Mouse (Mus musculus) midbrain, embryonic 14.5 days (tissue): ENCODE results near the gene Golph3l. TPM values are rescaled to one million over a fixed set of nuclear protein-coding genes. Genes with fewer than 3 reads are reported as not detected.

ENCODE experiments used
- ATAC-seq: fragments of 200-750 bp; cut with Nextera tagmentation; 2 replicates; pipeline ENCODE4 v1.8.0; 2017; ENCODE audit warnings: moderate number of reproducible peaks, moderate library complexity; ENCODE audit not compliant: low FRiP score, low TSS enrichment
- DNase-seq: peaks from one replicate; pipeline ENCODE4 v3.0.0-alpha.2; 2015
- H3K27ac ChIP-seq: fragments of 300-500 bp; sonication (generic); replicated peaks from 2 replicates; pipeline ENCODE4 v1.5.1; 2014; ENCODE audit warnings: mild to moderate bottlenecking, low read depth, low read length, moderate library complexity
- H3K27me3 ChIP-seq: fragments of 300-500 bp; sonication (generic); 2 replicates; pipeline ENCODE4 v1.6.1; 2014; ENCODE audit warnings: low read length, control low read depth, mixed read lengths; ENCODE audit not compliant: control insufficient read depth, insufficient read depth
- H3K36me3 ChIP-seq: fragments of 300-500 bp; sonication (generic); 2 replicates; pipeline ENCODE4 v1.6.1; 2014; ENCODE audit warnings: low read length, control low read depth; ENCODE audit not compliant: control insufficient read depth, insufficient read depth
- H3K4me1 ChIP-seq: fragments of 300-500 bp; sonication (generic); 2 replicates; pipeline ENCODE4 v1.6.1; 2014; ENCODE audit warnings: mild to moderate bottlenecking, antibody characterized with exemption, low read length, control low read depth; ENCODE audit not compliant: control insufficient read depth, insufficient read depth
- H3K4me2 ChIP-seq: fragments of 300-500 bp; sonication (generic); 2 replicates; pipeline ENCODE4 v1.6.1; 2014; ENCODE audit warnings: mild to moderate bottlenecking, low read length, moderate library complexity
- H3K4me3 ChIP-seq: fragments of 300-500 bp; sonication (generic); replicated peaks from 2 replicates; pipeline ENCODE4 v1.5.1; 2014; ENCODE audit warnings: low read depth, low read length
- H3K9ac ChIP-seq: fragments of 300-500 bp; sonication (generic); replicated peaks from 2 replicates; pipeline ENCODE4 v1.6.1; 2014; ENCODE audit warnings: mild to moderate bottlenecking, low read length, moderate library complexity
- H3K9me3 ChIP-seq: fragments of 300-500 bp; sonication (generic); 2 replicates; pipeline ENCODE4 v1.6.1; 2016; ENCODE audit warnings: low read length, control low read depth, mixed read lengths; ENCODE audit not compliant: control insufficient read depth
- whole genome bisulfite sequencing: fragments of 180-500 bp; shearing (Covaris S2); extraction: QIAGEN DNeasy Blood & Tissue Kit; methylation state at CpG from one replicate; pipeline ENCODE4 v1.1.7; 2014; 5-methylcytosine and 5-hydroxymethylcytosine counted together
- polyA plus RNA-seq: library from polyadenylated mRNA; unstranded; fragments of >200 nt; fragmentation: Nextera tagmentation; extraction: Ambion mirVana; gene quantifications from 2 replicates; pipeline ENCODE4 v1.2.1, GENCODE M21; 2014

Golph3l gene
- polyA plus RNA-seq, 1 experiment from 2014 or later = 36.9 TPM

GRCm38 (mm10) chr3:95560738-95561137, 28.0 kb upstream of the Golph3l start:
- DNase-seq (no peak), ATAC-seq (no peak)
- no peak overlapping the region for H3K9ac ChIP-seq
- H3K4me2 ChIP-seq = no peak overlapping the region
- H3K27me3 ChIP-seq = no peaks in the 10 kb centered on the region
- H3K27ac ChIP-seq = no peak overlapping the region
- 95% methylated on average over 3 of the region's 3 CpGs for WGBS
- no peaks in the 10 kb centered on the region for H3K9me3 ChIP-seq
- no peaks in the 10 kb centered on the region for H3K36me3 ChIP-seq
- H3K4me3 ChIP-seq = no peak overlapping the region
- no peaks in the 10 kb centered on the region for H3K4me1 ChIP-seq

- Histone ChIP-seq H3K4me2 (no peak overlapping the region), H3K4me3 (no peak overlapping the region), H3K36me3 (no peaks in the 10 kb centered on the region), H3K4me1 (no peaks in the 10 kb centered on the region), H3K9me3 (no peaks in the 10 kb centered on the region), H3K27me3 (no peaks in the 10 kb centered on the region), H3K9ac (no peak overlapping the region), H3K27ac (no peak overlapping the region)
- WGBS = 79% methylated on average over 2 of the region's 2 CpGs
- DNase-seq (no peak), ATAC-seq (no peak)
Observed at GRCm38 (mm10) chr3:95561826-95562225, 26.9 kb upstream of the Golph3l start.

GRCm38 (mm10) chr3:95569585-95569984, 19.1 kb upstream of the Golph3l start:
- Histone ChIP-seq H3K36me3 (no peaks in the 10 kb centered on the region), H3K4me1 (no peaks in the 10 kb centered on the region), H3K4me2 (no peak overlapping the region), H3K9me3 (no peaks in the 10 kb centered on the region), H3K27ac (no peak overlapping the region), H3K4me3 (no peak overlapping the region), H3K27me3 (no peaks in the 10 kb centered on the region), H3K9ac (no peak overlapping the region)
- no peak for DNase-seq
- 91% methylated on average over 3 of the region's 3 CpGs for WGBS
- ATAC-seq = no peak

GRCm38 (mm10) chr3:95587754-95588603, 755 bp upstream of the Golph3l start:
- Histone ChIP-seq H3K27me3 (no peaks in the 10 kb centered on the region), H3K36me3 (peaks cover 7% of the 10 kb centered on the region), H3K4me3 (peak overlapping the region; percentile 71), H3K9ac (peak overlapping the region; percentile 18; the same call in 1 of the 2 replicates), H3K9me3 (no peaks in the 10 kb centered on the region), H3K4me2 (peak overlapping the region; percentile 65), H3K4me1 (peaks cover 7% of the 10 kb centered on the region; the same call in 1 of the 2 replicates), H3K27ac (peak overlapping the region; percentile 34; the same call in 1 of the 2 replicates)
- WGBS = 52% methylated on average over 8 of the region's 8 CpGs
- no peak; the same call in 1 of the 2 replicates for ATAC-seq
- DNase-seq = no peak

DNA sequence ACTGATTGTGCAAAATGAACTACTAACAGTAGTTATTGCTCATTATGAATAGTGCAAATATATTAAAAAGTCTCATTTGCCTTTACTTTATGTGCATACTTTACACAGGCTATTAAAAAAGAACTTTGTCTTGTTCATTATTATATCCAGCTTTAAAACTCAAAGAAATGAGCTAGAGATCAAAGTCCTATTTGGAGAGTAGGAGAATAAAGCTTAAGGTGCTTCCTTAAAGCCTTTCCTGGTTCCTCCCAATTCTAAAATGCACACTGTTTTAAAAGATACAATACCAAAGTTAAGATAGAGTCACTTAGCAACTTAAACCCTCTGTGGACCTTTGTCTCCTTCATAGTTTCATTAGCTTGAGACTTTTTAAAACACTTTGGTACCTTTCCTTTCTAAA, 10.0 kb downstream of the Golph3l start:
- Histone ChIP-seq H3K9me3 (no peaks in the 10 kb centered on the region), H3K27ac (no peak overlapping the region), H3K4me3 (no peak overlapping the region), H3K36me3 (peaks cover 26% of the 10 kb centered on the region), H3K4me2 (no peak overlapping the region), H3K9ac (no peak overlapping the region), H3K27me3 (no peaks in the 10 kb centered on the region), H3K4me1 (no peaks in the 10 kb centered on the region)
- DNase-seq = no peak
- no peak for ATAC-seq

GRCm38 (mm10) chr3:95601287-95601686, 12.6 kb downstream of the Golph3l start:
- Histone ChIP-seq H3K27ac (no peak overlapping the region), H3K4me1 (no peaks in the 10 kb centered on the region), H3K36me3 (peaks cover 9% of the 10 kb centered on the region; the same call in 1 of the 2 replicates), H3K9ac (no peak overlapping the region), H3K4me2 (no peak overlapping the region), H3K4me3 (no peak overlapping the region), H3K27me3 (no peaks in the 10 kb centered on the region), H3K9me3 (no peaks in the 10 kb centered on the region)
- ATAC-seq = no peak
- 96% methylated on average over 3 of the region's 3 CpGs for WGBS
- DNase-seq = no peak

DNA sequence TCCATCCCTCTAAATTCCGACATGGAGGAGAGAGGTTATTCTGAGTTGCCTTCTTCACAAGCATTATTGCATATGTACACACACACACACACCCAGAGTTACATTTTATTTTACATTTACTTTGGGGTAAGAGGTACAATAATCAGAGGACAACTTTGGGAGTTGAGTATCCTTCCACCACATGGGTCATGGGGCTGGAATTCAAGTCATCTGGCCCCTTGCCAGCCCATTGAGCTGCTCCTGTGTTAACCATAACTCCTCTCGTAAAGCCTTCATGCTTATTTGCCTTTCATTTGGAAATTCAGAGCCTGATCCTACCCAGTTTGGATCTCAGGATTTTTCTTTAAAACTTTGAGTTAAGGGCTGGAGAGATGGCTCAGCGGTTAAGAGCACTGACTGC, 17.4 kb downstream of the Golph3l start:
- H3K36me3 ChIP-seq = peaks cover 32% of the 10 kb centered on the region
- no peak overlapping the region for H3K4me3 ChIP-seq
- ATAC-seq (no peak), DNase-seq (no peak)
- no peak overlapping the region for H3K27ac ChIP-seq
- no peak overlapping the region for H3K4me2 ChIP-seq
- no peaks in the 10 kb centered on the region for H3K9me3 ChIP-seq
- no peaks in the 10 kb centered on the region for H3K4me1 ChIP-seq
- H3K27me3 ChIP-seq = no peaks in the 10 kb centered on the region
- 86% methylated on average over 3 of the region's 3 CpGs for WGBS
- no peak overlapping the region for H3K9ac ChIP-seq

DNA sequence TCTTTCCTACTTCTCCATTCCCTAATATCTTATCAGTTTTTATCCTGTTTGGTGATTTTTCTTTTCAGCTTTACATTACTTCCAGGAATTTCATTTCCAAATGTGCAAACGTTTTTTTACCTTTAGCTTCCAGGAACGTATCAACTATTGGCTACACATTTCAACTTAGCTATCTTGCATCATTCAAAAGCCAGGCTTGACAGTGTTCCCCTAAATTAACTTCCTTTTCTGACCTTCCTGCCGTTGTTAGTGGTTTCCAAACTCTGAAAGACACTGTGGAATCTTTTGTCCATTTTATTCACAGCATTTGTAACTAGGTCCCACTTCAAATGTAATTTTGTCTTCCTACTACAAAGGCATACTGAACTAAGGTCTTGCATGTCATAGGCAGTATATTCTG, 20.5 kb downstream of the Golph3l start:
- no peak overlapping the region for H3K27ac ChIP-seq
- no peaks in the 10 kb centered on the region for H3K4me1 ChIP-seq
- no peaks in the 10 kb centered on the region for H3K27me3 ChIP-seq
- WGBS = 79% methylated on average over 3 of the region's 3 CpGs
- ATAC-seq (no peak), DNase-seq (no peak)
- H3K9ac ChIP-seq = no peak overlapping the region
- no peak overlapping the region for H3K4me2 ChIP-seq
- no peak overlapping the region for H3K4me3 ChIP-seq
- H3K36me3 ChIP-seq = peaks cover 32% of the 10 kb centered on the region
- no peaks in the 10 kb centered on the region for H3K9me3 ChIP-seq

- Histone ChIP-seq H3K27me3 (no peaks in the 10 kb centered on the region), H3K36me3 (peaks cover 43% of the 10 kb centered on the region), H3K9me3 (no peaks in the 10 kb centered on the region), H3K4me3 (no peak overlapping the region), H3K9ac (no peak overlapping the region), H3K4me1 (no peaks in the 10 kb centered on the region), H3K4me2 (no peak overlapping the region), H3K27ac (no peak overlapping the region)
- no peak for DNase-seq
- WGBS = 100% methylated on average over 1 of the region's 1 CpGs
- no peak for ATAC-seq
Observed at GRCm38 (mm10) chr3:95613996-95614395, 25.3 kb downstream of the Golph3l start.
